Mouse (Mus musculus) G1E (cell line): Measurements from ENCODE around the gene Amd1. TPM values are rescaled to one million over a fixed set of nuclear protein-coding genes. Genes with fewer than 3 reads are reported as not detected.
A peak's percentile ranks its signal among the peaks of the same experiment; 100 is the strongest.
"Not testable (repeated sequence)": the region's sequence is repeated elsewhere in the genome, so short reads cannot be mapped to it uniquely, and the experiment has no call there.

Experiments
- ATAC-seq: 2 replicates; pipeline ENCODE4 v1.8.0; 2016; ENCODE audit warnings: mild to moderate bottlenecking; ENCODE audit not compliant: insufficient number of reproducible peaks, poor library complexity, low FRiP score, severe bottlenecking; ENCODE audit errors: extremely low read depth
- DNase-seq: peaks from one replicate; pipeline ENCODE4 v3.0.0; 2012; ENCODE audit warnings: low spot score
- H3K27me3 ChIP-seq: 2 replicates; pipeline ENCODE4 v1.6.1; 2012; ENCODE audit warnings: mild to moderate bottlenecking, low read length, inconsistent platforms; ENCODE audit not compliant: insufficient read depth
- H3K36me3 ChIP-seq: replicated peaks from 2 replicates; pipeline ENCODE3; 2012; ENCODE audit warnings: mild to moderate bottlenecking, inconsistent platforms
- H3K4me1 ChIP-seq: 2 replicates; pipeline ENCODE4 v1.6.1; 2012; ENCODE audit warnings: low read depth, low read length, inconsistent platforms, mixed read lengths; ENCODE audit not compliant: insufficient read depth
- H3K4me3 ChIP-seq: 2 replicates; pipeline ENCODE4 v1.5.1; 2012; ENCODE audit warnings: low read depth, mild to moderate bottlenecking, inconsistent platforms, low read length, moderate library complexity, mixed read lengths
- H3K9me3 ChIP-seq: replicated peaks from 2 replicates; pipeline ENCODE4 v1.6.1; 2012; ENCODE audit warnings: inconsistent platforms
- CTCF ChIP-seq: IDR thresholded peaks from 2 replicates; pipeline ENCODE4 v1.5.1; 2012; ENCODE audit warnings: low read depth, low read length, inconsistent platforms, mixed read lengths
- GATA1 ChIP-seq: IDR thresholded peaks from 2 replicates; pipeline ENCODE4 v1.6.1; 2012; ENCODE audit warnings: borderline replicate concordance, low read length, inconsistent platforms, mixed read lengths
- GATA2 ChIP-seq: IDR thresholded peaks from 2 replicates; pipeline ENCODE4 v1.6.1; 2012; ENCODE audit warnings: low read depth, low read length, inconsistent platforms, borderline replicate concordance
- POLR2AphosphoS5 ChIP-seq: IDR thresholded peaks from 2 replicates; pipeline ENCODE4 v1.6.1; 2012; ENCODE audit warnings: low read depth, low read length, inconsistent platforms; ENCODE audit not compliant: insufficient replicate concordance
- TAL1 ChIP-seq: conservative IDR thresholded peaks from 2 replicates; pipeline ENCODE4 v1.6.1; 2012; ENCODE audit warnings: low read depth, low read length, inconsistent platforms, mixed read lengths
- polyA plus RNA-seq: library from polyadenylated mRNA; stranded (reverse); fragments of >175 nt; gene quantifications from 2 replicates; pipeline ENCODE4 v1.2.3, GENCODE M21; 2012
- total RNA-seq, 2 experiments: library from RNA; stranded (forward) in 1 of 2; stranded (reverse) in 1 of 2; fragments of 200-1000 nt in 1 of 2; fragments of >200 nt in 1 of 2; fragmentation: Nextera tagmentation in 1 of 2; gene quantifications; 2 replicates each; pipeline ENCODE4 v1.2.3; 2014 to 2017

Gene Amd1
- total and polyA plus RNA-seq, 3 experiments, result 7.7 to 198 (median 183) TPM

DNA sequence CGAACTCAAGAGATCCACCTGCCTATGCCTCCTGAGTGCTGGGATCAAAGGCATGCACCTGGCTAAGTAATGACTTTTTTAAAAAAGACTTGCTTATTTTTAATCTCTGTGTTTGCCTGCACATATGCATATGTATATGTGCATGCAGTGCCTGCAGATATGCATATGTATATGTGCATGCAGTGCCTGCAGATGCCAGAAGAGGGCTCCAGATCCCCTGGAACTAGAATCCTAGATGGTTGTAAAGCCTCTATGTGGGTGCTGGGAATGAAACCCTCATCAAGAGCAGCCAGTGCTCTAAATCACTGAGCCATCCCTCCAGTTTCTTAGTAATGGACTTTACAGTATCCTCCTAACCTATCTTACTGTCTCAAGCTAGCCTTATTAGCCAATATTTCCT, 4.0 kb upstream of the Amd1 start:
- H3K4me1 ChIP-seq, result peaks cover 30% of the 10 kb centered on the region
- no peaks in the 10 kb centered on the region for H3K27me3 ChIP-seq
- TF ChIP-seq GATA2 (no peak), GATA1 (no peak), POLR2AphosphoS5 (no peak), CTCF (no peak), TAL1 (no peak)
- DNase-seq (no peak), ATAC-seq (no peak)
- no peak overlapping the region for H3K4me3 ChIP-seq
- no peaks in the 10 kb centered on the region for H3K36me3 ChIP-seq
- peaks cover 4% of the 10 kb centered on the region for H3K9me3 ChIP-seq

- Histone ChIP-seq H3K4me1 (peaks cover 38% of the 10 kb centered on the region), H3K4me3 (peak overlapping the region; percentile 89), H3K36me3 (peaks cover 23% of the 10 kb centered on the region)
- not testable (repeated sequence) for H3K9me3 ChIP-seq, H3K27me3 ChIP-seq, ATAC-seq
- peak; percentile 41 for DNase-seq
- TF ChIP-seq POLR2AphosphoS5, result peak; percentile 55; the same call in 1 of the 2 replicates
Observed at GRCm38 (mm10) chr10:40301181-40302075, 558 bp downstream of the Amd1 start.

DNA sequence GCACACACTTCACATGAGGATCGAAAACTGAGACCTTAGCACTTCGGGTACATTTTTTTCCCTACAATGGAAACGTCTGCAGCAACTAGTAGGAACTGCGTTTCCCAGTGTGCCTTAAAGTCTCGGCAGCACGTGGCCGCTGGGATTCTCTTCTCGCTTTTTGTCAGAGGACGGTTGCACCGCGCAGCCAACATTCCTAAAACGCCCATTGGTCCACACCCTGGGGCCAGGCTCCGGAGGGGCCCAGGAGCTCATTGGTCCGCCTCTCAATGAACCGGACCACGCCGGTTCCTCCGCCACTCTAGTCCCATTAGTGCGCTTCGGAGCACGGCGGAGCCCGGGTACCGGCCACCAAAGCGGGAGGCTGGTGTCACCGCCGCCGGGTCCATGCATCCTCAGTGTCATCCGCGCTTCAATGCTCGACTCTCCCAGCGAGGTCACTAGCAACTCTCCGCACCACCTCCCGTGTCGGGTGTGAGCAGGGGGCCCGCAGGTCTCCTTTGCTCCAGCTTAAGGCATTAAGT, 1.3 kb downstream of the Amd1 start:
- peaks cover 44% of the 10 kb centered on the region for H3K4me1 ChIP-seq
- peak overlapping the region; percentile 89 for H3K4me3 ChIP-seq
- ATAC-seq, result peak; percentile 70

GRCm38 (mm10) chr10:40292640-40293039, 9.3 kb downstream of the Amd1 start:
- H3K4me3 ChIP-seq, result no peak overlapping the region
- ATAC-seq (no peak), DNase-seq (no peak)
- H3K36me3 ChIP-seq, result peaks cover 74% of the 10 kb centered on the region
- no peak for TF ChIP-seq CTCF
- TF ChIP-seq TAL1, result no peak
- no peak for TF ChIP-seq GATA1
- TF ChIP-seq POLR2AphosphoS5, result no peak
- no peak for TF ChIP-seq GATA2
- peaks cover 50% of the 10 kb centered on the region for H3K4me1 ChIP-seq
- H3K27me3 ChIP-seq, result no peaks in the 10 kb centered on the region
- H3K9me3 ChIP-seq, result no peaks in the 10 kb centered on the region

More for the DNA sequence above, 1.3 kb downstream of the Amd1 start:
- peak; percentile 88 for DNase-seq
- TF ChIP-seq GATA1 (no peak), CTCF (no peak), GATA2 (no peak), POLR2AphosphoS5 (no peak; the same call in 1 of the 2 replicates), TAL1 (no peak)
- H3K27me3 ChIP-seq, result no peaks in the 10 kb centered on the region
- peaks cover 30% of the 10 kb centered on the region for H3K36me3 ChIP-seq
- H3K9me3 ChIP-seq, result no peaks in the 10 kb centered on the region

GRCm38 (mm10) chr10:40286767-40287166, 15.2 kb downstream of the Amd1 start:
- Histone ChIP-seq H3K4me1 (no peaks in the 10 kb centered on the region; the same call in 1 of the 2 replicates), H3K36me3 (peaks cover 58% of the 10 kb centered on the region), H3K9me3 (no peaks in the 10 kb centered on the region), H3K4me3 (no peak overlapping the region), H3K27me3 (no peaks in the 10 kb centered on the region)
- TF ChIP-seq CTCF (no peak), GATA2 (no peak), GATA1 (no peak), POLR2AphosphoS5 (no peak), TAL1 (no peak)
- DNase-seq (no peak), ATAC-seq (no peak)

GRCm38 (mm10) chr10:40285571-40285970, 16.4 kb downstream of the Amd1 start:
- Histone ChIP-seq H3K4me1 (peaks cover 2% of the 10 kb centered on the region; the same call in 1 of the 2 replicates), H3K9me3 (no peaks in the 10 kb centered on the region), H3K27me3 (no peaks in the 10 kb centered on the region), H3K4me3 (no peak overlapping the region), H3K36me3 (peaks cover 47% of the 10 kb centered on the region)
- no peak for ATAC-seq
- TF ChIP-seq GATA2, result no peak
- TF ChIP-seq GATA1, result no peak
- no peak for TF ChIP-seq POLR2AphosphoS5
- TF ChIP-seq TAL1, result no peak
- TF ChIP-seq CTCF, result no peak
- no peak for DNase-seq
